Mouse (Mus musculus): ENCODE measurements at regions not wholly inside any gene's neighbourhood (a gene's known extent, or its start where the extent isn't known, plus 50 kb on each side); places are given as distances from the start of the nearest gene placed in this dataset.
"Not testable (repeated sequence)": the region's sequence is repeated elsewhere in the genome, so short reads cannot be mapped to it uniquely, and the experiment has no call there.

- no peak for DNase-seq (ENCODE audit: low read depth, low spot score)
Observed at GRCm38 (mm10) chr2:147307488-147308386, 54.0 kb upstream of the Pax1 start.

GRCm38 (mm10) chr2:147306728-147307127, 55.0 kb upstream of the Pax1 start:
- DNase-seq (ENCODE audit: low read depth, low spot score), result no peak

- no peak for DNase-seq (ENCODE audit: low read depth, low spot score)
Observed at GRCm38 (mm10) chr2:147305262-147305661, 56.5 kb upstream of the Pax1 start.

GRCm38 (mm10) chr2:147300503-147300902, 61.2 kb upstream of the Pax1 start:
- no peak for DNase-seq (ENCODE audit: low read depth, low spot score)

GRCm38 (mm10) chr2:147299359-147299758, 62.4 kb upstream of the Pax1 start:
- DNase-seq (ENCODE audit: low read depth, low spot score), result no peak

- DNase-seq (ENCODE audit: low read depth, low spot score), result no peak
Observed at GRCm38 (mm10) chr2:147298499-147298896, 63.2 kb upstream of the Pax1 start.

- DNase-seq (ENCODE audit: low read depth, low spot score), result no peak
Observed at GRCm38 (mm10) chr2:147297876-147298498, 63.7 kb upstream of the Pax1 start.

- not testable (repeated sequence) for DNase-seq (ENCODE audit: low read depth, low spot score)
Observed at GRCm38 (mm10) chr2:147294926-147295325, 66.8 kb upstream of the Pax1 start.

GRCm38 (mm10) chr2:147293294-147293688, 68.4 kb upstream of the Pax1 start:
- no peak for DNase-seq (ENCODE audit: low read depth, low spot score)

- DNase-seq (ENCODE audit: low read depth, low spot score), result no peak
Observed at GRCm38 (mm10) chr2:147292387-147293293, 69.1 kb upstream of the Pax1 start.

- DNase-seq (ENCODE audit: low read depth, low spot score), result no peak
Observed at GRCm38 (mm10) chr2:147283390-147283789, 78.3 kb upstream of the Pax1 start.

- no peak for DNase-seq (ENCODE audit: low read depth, low spot score)
Observed at GRCm38 (mm10) chr2:147277636-147278035, 83.6 kb upstream of the Nkx2-2 start.

- no peak for DNase-seq (ENCODE audit: low read depth, low spot score)
Observed at GRCm38 (mm10) chr2:147269171-147269570, 75.1 kb upstream of the Nkx2-2 start.

- no peak for DNase-seq (ENCODE audit: low read depth, low spot score)
Observed at GRCm38 (mm10) chr2:147267901-147268300, 73.9 kb upstream of the Nkx2-2 start.

- no peak for DNase-seq (ENCODE audit: low read depth, low spot score)
Observed at GRCm38 (mm10) chr2:147267257-147267656, 73.2 kb upstream of the Nkx2-2 start.

- DNase-seq (ENCODE audit: low read depth, low spot score), result peak; percentile 43
Observed at GRCm38 (mm10) chr2:147256696-147257095, 62.7 kb upstream of the Nkx2-2 start.

- DNase-seq (ENCODE audit: low read depth, low spot score), result no peak
Observed at GRCm38 (mm10) chr2:147254944-147255343, 60.9 kb upstream of the Nkx2-2 start.

GRCm38 (mm10) chr2:147254137-147254536, 60.1 kb upstream of the Nkx2-2 start:
- no peak for DNase-seq (ENCODE audit: low read depth, low spot score)

GRCm38 (mm10) chr2:147247981-147248514, 54.0 kb upstream of the Nkx2-2 start:
- no peak for DNase-seq (ENCODE audit: low read depth, low spot score)

- no peak for DNase-seq (ENCODE audit: low read depth, low spot score)
Observed at GRCm38 (mm10) chr2:147247238-147247637, 53.2 kb upstream of the Nkx2-2 start.

- no peak for DNase-seq (ENCODE audit: low read depth, low spot score)
Observed at GRCm38 (mm10) chr2:147244406-147244805, 50.4 kb upstream of the Nkx2-2 start.

Data from WW6 (cell line).